Mouse (Mus musculus): ENCODE measurements around the gene Tm4sf20. TPM values are rescaled to one million over a fixed set of nuclear protein-coding genes. Genes with fewer than 3 reads are reported as not detected.

Gene Tm4sf20
- polyA plus RNA-seq, 1 experiment from 2014 or later = 0.53 TPM

- no peak overlapping the region for H3K4me2 ChIP-seq (ENCODE audit: low read length)
Measured at GRCm38 (mm10) chr1:82787414-82787813, 19.2 kb upstream of the Tm4sf20 start.

GRCm38 (mm10) chr1:82785546-82785945, 17.3 kb upstream of the Tm4sf20 start:
- H3K9ac ChIP-seq (ENCODE audit: low read depth, low read length) = no peak overlapping the region
- no peak overlapping the region for H3K4me3 ChIP-seq (replicated peaks; ENCODE audit: low read depth, low read length)
- TF ChIP-seq CTCF (IDR thresholded peaks at IDR 0.05; ENCODE audit: low read depth) = no peak
- H3K4me2 ChIP-seq (ENCODE audit: low read length) = no peak overlapping the region
- no peaks in the 10 kb centered on the region for H3K4me1 ChIP-seq (replicated peaks; ENCODE audit: insufficient read depth, low read length)
- no peaks in the 10 kb centered on the region for H3K36me3 ChIP-seq (ENCODE audit: insufficient read depth, low read length)
- H3K27me3 ChIP-seq (ENCODE audit: insufficient read depth, low read length) = no peaks in the 10 kb centered on the region
- H3K9me3 ChIP-seq (replicated peaks; ENCODE audit: low read length) = no peaks in the 10 kb centered on the region
- ATAC-seq (replicated peaks; ENCODE audit: low FRiP score, low read depth) (no peak), DNase-seq (ENCODE audit: low spot score) (no peak)
- no peak overlapping the region for H3K27ac ChIP-seq
- 56% methylated on average over 6 of the region's 6 CpGs for WGBS

More at GRCm38 (mm10) chr1:82787414-82787813, 19.2 kb upstream of the Tm4sf20 start:
- DNase-seq (ENCODE audit: low spot score) = peak; percentile 95
- Histone ChIP-seq H3K27me3 (ENCODE audit: insufficient read depth, low read length) (no peaks in the 10 kb centered on the region), H3K9me3 (replicated peaks; ENCODE audit: low read length) (no peaks in the 10 kb centered on the region), H3K27ac (no peak overlapping the region), H3K9ac (ENCODE audit: low read depth, low read length) (no peak overlapping the region), H3K4me3 (replicated peaks; ENCODE audit: low read depth, low read length) (no peak overlapping the region), H3K4me1 (replicated peaks; ENCODE audit: insufficient read depth, low read length) (no peaks in the 10 kb centered on the region), H3K36me3 (ENCODE audit: insufficient read depth, low read length) (no peaks in the 10 kb centered on the region)
- 6% methylated on average over 2 of the region's 2 CpGs for WGBS
- peak; percentile 77 for ATAC-seq (replicated peaks; ENCODE audit: low FRiP score, low read depth)
- TF ChIP-seq CTCF (IDR thresholded peaks at IDR 0.05; ENCODE audit: low read depth) = peak; percentile 91

GRCm38 (mm10) chr1:82783559-82783958, 15.3 kb upstream of the Tm4sf20 start:
- H3K4me2 ChIP-seq (ENCODE audit: low read length) = no peak overlapping the region
- no peaks in the 10 kb centered on the region for H3K27me3 ChIP-seq (ENCODE audit: insufficient read depth, low read length)
- no peaks in the 10 kb centered on the region for H3K36me3 ChIP-seq (ENCODE audit: insufficient read depth, low read length)
- no peak overlapping the region for H3K27ac ChIP-seq
- H3K4me3 ChIP-seq (replicated peaks; ENCODE audit: low read depth, low read length) = no peak overlapping the region
- no peaks in the 10 kb centered on the region for H3K4me1 ChIP-seq (replicated peaks; ENCODE audit: insufficient read depth, low read length)
- no peak for TF ChIP-seq CTCF (IDR thresholded peaks at IDR 0.05; ENCODE audit: low read depth)
- ATAC-seq (replicated peaks; ENCODE audit: low FRiP score, low read depth) (no peak), DNase-seq (ENCODE audit: low spot score) (no peak)
- H3K9me3 ChIP-seq (replicated peaks; ENCODE audit: low read length) = no peaks in the 10 kb centered on the region
- H3K9ac ChIP-seq (ENCODE audit: low read depth, low read length) = no peak overlapping the region
- WGBS = 72% methylated on average over 3 of the region's 3 CpGs

- DNase-seq (ENCODE audit: low spot score) (no peak), ATAC-seq (replicated peaks; ENCODE audit: low FRiP score, low read depth) (no peak)
- Histone ChIP-seq H3K4me1 (replicated peaks; ENCODE audit: insufficient read depth, low read length) (no peaks in the 10 kb centered on the region), H3K27ac (no peak overlapping the region), H3K9ac (ENCODE audit: low read depth, low read length) (no peak overlapping the region), H3K36me3 (ENCODE audit: insufficient read depth, low read length) (no peaks in the 10 kb centered on the region), H3K4me2 (ENCODE audit: low read length) (no peak overlapping the region), H3K9me3 (replicated peaks; ENCODE audit: low read length) (no peaks in the 10 kb centered on the region), H3K27me3 (ENCODE audit: insufficient read depth, low read length) (no peaks in the 10 kb centered on the region), H3K4me3 (replicated peaks; ENCODE audit: low read depth, low read length) (no peak overlapping the region)
- 78% methylated on average over 6 of the region's 6 CpGs for WGBS
- no peak for TF ChIP-seq CTCF (IDR thresholded peaks at IDR 0.05; ENCODE audit: low read depth)
Measured at GRCm38 (mm10) chr1:82779388-82779966, 11.2 kb upstream of the Tm4sf20 start.

- Histone ChIP-seq H3K4me2 (ENCODE audit: low read length) (no peak overlapping the region), H3K4me1 (replicated peaks; ENCODE audit: insufficient read depth, low read length) (no peaks in the 10 kb centered on the region), H3K4me3 (replicated peaks; ENCODE audit: low read depth, low read length) (no peak overlapping the region), H3K27ac (no peak overlapping the region), H3K9ac (ENCODE audit: low read depth, low read length) (no peak overlapping the region), H3K9me3 (replicated peaks; ENCODE audit: low read length) (no peaks in the 10 kb centered on the region), H3K27me3 (ENCODE audit: insufficient read depth, low read length) (no peaks in the 10 kb centered on the region), H3K36me3 (ENCODE audit: insufficient read depth, low read length) (no peaks in the 10 kb centered on the region)
- DNase-seq (ENCODE audit: low spot score) = no peak
- no peak for TF ChIP-seq CTCF (IDR thresholded peaks at IDR 0.05; ENCODE audit: low read depth)
- ATAC-seq (replicated peaks; ENCODE audit: low FRiP score, low read depth) = no peak
- 93% methylated on average over 4 of the region's 4 CpGs for WGBS
Measured at GRCm38 (mm10) chr1:82775293-82775692, 7.0 kb upstream of the Tm4sf20 start.

GRCm38 (mm10) chr1:82773208-82773607, 4.9 kb upstream of the Tm4sf20 start:
- no peaks in the 10 kb centered on the region for H3K36me3 ChIP-seq (ENCODE audit: insufficient read depth, low read length)
- WGBS = 74% methylated on average over 5 of the region's 5 CpGs
- TF ChIP-seq CTCF (IDR thresholded peaks at IDR 0.05; ENCODE audit: low read depth) = no peak
- H3K4me2 ChIP-seq (ENCODE audit: low read length) = no peak overlapping the region
- H3K27me3 ChIP-seq (ENCODE audit: insufficient read depth, low read length) = no peaks in the 10 kb centered on the region
- H3K4me3 ChIP-seq (replicated peaks; ENCODE audit: low read depth, low read length) = no peak overlapping the region
- no peaks in the 10 kb centered on the region for H3K4me1 ChIP-seq (replicated peaks; ENCODE audit: insufficient read depth, low read length)
- H3K9me3 ChIP-seq (replicated peaks; ENCODE audit: low read length) = no peaks in the 10 kb centered on the region
- no peak overlapping the region for H3K27ac ChIP-seq
- ATAC-seq (replicated peaks; ENCODE audit: low FRiP score, low read depth) (no peak), DNase-seq (ENCODE audit: low spot score) (no peak)
- H3K9ac ChIP-seq (ENCODE audit: low read depth, low read length) = no peak overlapping the region

GRCm38 (mm10) chr1:82772428-82772827, 4.2 kb upstream of the Tm4sf20 start:
- Histone ChIP-seq H3K36me3 (ENCODE audit: insufficient read depth, low read length) (no peaks in the 10 kb centered on the region), H3K27me3 (ENCODE audit: insufficient read depth, low read length) (no peaks in the 10 kb centered on the region), H3K9me3 (replicated peaks; ENCODE audit: low read length) (no peaks in the 10 kb centered on the region), H3K4me1 (replicated peaks; ENCODE audit: insufficient read depth, low read length) (no peaks in the 10 kb centered on the region), H3K4me2 (ENCODE audit: low read length) (no peak overlapping the region), H3K27ac (no peak overlapping the region), H3K4me3 (replicated peaks; ENCODE audit: low read depth, low read length) (no peak overlapping the region), H3K9ac (ENCODE audit: low read depth, low read length) (no peak overlapping the region)
- no peak for TF ChIP-seq CTCF (IDR thresholded peaks at IDR 0.05; ENCODE audit: low read depth)
- peak; percentile 54 for ATAC-seq (replicated peaks; ENCODE audit: low FRiP score, low read depth)
- WGBS = 85% methylated on average over 4 of the region's 4 CpGs
- DNase-seq (ENCODE audit: low spot score) = no peak
